Mouse (Mus musculus) adrenal gland, adult 18-20 months (tissue): ENCODE data around the gene Btbd9. TPM values are rescaled to one million over a fixed set of nuclear protein-coding genes. Genes with fewer than 3 reads are reported as not detected.
"Not testable (repeated sequence)": the region's sequence is repeated elsewhere in the genome, so short reads cannot be mapped to it uniquely, and the experiment has no call there.

Source experiments
- DNase-seq, 2 experiments: peaks; one replicate each; pipeline ENCODE4 v3.0.0; 2021 to 2022; ENCODE audit warnings: low spot score in 2 of 2
- long read RNA-seq, 2 experiments: library from polyadenylated mRNA; stranded (forward); transcript quantifications; one replicate each; pipeline ENCODE4 v2.0.0; 2021
- total RNA-seq, 2 experiments: library from RNA; stranded (reverse); gene quantifications; 1 replicate in 1 of 2; 2 replicates in 1 of 2; pipeline ENCODE4 v1.2.3; 2021

Gene Btbd9
- 10 to 100 TPM; 52.2 to 81.3 TPM for total RNA-seq
- long read RNA-seq, experiment 1, full-length matches to known transcripts: 22 of 39 reads
- long read RNA-seq, experiment 1, partial matches to known transcripts: 1 of 39 reads
- long read RNA-seq, experiment 1, other reads (novel, unspliced or antisense): 16 of 39 reads
- long read RNA-seq, experiment 2, full-length matches to known transcripts: 48 of 68 reads
- long read RNA-seq, experiment 2, partial matches to known transcripts: 2 of 68 reads
- long read RNA-seq, experiment 2, other reads (novel, unspliced or antisense): 18 of 68 reads

DNA sequence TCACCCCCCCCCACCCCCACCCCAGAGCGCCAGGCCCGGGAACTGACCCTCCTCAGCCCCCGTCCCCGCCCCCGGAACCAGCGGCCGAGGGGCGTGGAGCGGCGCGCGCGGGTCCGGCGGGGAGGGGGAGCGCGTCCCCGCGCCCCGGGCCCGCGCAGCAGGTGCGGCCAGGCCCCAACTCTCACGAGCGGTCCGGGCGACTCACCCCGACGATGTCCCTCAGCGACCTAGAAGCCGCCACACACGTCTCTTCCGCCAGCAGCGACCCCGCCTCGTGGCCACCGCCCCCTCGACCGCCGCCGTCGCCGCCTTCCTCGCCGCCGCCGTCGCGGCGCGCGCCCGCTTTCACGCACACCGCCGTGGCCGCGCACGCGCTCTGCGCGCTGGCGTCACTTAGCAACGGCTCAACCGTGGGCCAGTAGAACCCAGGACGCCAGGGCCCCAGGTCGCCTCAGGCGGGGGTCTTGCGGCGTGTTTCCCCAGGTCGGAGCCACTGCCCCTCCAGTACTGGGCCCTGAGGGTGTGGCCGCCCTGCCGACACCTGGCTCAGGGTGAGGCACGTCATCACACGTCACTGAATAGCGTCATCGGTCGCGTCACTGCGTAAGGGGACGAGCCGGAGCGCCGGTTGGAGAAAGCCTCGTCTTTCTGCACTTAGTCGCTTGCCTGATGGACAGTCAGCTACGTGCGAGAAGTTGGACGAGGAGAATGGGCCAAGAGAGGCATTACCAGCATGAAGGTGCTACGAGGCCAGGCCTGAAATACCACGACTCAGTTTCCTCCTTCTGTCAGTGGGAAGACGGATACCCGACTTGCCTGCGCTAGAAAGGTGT lies at the start of gene Btbd9:
Btbd9 (minus strand) TSS at position 548 of the 833 bp plus-strand sequence.
- peak; percentile 95 to 99 for DNase-seq

DNA sequence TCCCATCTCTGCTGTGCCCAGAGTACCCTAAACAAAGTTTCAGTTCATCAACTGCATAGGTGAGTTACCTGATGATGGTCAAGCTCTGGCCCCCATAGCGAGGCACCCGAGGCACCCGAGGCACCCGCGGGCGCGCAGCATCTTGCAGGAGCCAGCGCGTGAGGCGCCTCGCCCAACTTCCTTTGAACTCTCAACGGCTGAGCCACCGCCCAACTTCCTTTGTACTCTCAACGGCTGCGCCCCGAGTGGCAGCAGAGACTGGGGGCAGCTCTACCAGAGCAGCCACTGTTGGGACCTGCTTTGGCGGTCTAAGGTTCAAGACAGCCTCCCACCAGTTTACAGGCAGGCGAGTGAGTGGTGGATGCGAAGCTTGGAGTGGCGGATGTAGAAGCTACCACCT lies 47.8 kb upstream of the Btbd9 start, which contains the start of gene Dnah8:
Dnah8 (plus strand) TSS at position 223 of the 400 bp plus-strand sequence.
- DNase-seq: not testable (repeated sequence)

DNA sequence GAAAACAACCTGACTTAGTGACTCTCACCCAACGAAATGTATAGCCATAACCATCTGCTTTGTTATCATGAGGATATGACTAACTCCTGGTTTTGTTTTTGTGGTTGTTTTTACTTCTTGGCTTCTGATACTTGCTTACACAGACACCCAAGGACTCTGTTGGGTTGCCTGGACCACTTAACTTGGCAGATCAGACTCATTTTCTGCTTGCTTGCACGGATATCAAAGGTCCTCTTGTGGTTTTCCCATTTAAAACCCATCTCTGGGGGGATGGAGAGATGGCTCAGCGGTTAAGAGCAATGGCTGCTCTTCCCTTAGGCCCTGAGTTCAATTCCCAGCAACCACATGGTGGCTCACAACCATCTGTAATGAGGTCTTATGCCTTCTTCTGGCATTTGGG lies 46.9 kb upstream of the Btbd9 start:
- DNase-seq: no peak

DNA sequence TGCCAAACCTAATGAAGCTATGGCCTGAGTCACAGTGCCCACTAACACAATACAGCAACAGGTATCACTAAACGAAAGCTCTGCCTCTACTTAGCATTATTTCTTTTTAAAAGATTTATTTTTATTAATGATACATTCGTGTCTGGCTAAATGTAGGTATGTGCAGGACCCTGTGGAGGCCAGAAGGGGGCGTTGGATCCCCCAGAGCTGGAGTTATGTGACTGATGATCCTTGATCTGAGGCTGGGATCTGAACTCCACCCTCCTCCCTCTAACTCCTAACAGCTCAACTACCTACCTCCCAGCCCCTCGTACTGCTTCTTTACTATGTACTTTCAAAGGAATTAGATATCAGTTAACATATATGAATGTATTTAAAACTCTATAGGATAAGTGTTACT lies 45.2 kb upstream of the Btbd9 start:
- no peak for DNase-seq

DNA sequence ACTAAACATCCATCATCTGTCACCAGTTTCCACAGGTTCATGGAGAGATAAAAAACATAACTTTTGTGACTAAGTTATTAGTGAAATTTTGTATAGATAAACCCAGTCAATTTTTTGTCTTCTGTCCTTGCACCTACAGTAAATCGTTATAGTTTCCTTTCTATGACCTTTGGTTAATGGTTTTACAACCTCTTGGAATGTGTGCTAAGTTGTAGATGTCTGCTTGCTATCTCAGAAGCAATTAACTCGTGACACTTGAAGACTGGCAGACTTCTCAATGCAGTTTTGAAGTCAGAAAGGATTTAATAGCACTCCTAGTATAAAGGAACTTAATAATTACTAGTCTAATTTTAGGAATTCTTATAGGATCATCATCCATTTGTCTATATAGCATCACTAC lies 44.3 kb upstream of the Btbd9 start:
- no peak for DNase-seq

DNA sequence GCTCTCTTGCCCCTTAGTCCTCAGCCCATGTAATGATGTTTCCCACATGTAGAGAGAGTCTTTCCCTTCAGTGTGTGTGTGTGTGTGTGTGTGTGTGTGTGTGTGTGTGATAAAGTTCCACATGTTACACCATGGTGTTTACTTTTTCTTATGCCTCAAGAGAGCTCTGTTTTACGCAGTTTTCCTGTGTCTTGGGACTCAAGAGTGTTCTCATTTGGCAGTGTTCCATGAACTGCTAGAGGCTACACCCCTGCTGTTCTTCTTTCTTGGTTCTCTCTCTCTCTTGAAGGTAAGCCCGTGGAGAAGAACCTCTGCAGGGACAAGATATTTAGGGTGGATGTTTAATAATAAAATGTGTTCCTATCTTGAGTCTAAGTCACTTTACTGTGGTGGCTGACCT lies 42.9 kb upstream of the Btbd9 start:
- DNase-seq: no peak

DNA sequence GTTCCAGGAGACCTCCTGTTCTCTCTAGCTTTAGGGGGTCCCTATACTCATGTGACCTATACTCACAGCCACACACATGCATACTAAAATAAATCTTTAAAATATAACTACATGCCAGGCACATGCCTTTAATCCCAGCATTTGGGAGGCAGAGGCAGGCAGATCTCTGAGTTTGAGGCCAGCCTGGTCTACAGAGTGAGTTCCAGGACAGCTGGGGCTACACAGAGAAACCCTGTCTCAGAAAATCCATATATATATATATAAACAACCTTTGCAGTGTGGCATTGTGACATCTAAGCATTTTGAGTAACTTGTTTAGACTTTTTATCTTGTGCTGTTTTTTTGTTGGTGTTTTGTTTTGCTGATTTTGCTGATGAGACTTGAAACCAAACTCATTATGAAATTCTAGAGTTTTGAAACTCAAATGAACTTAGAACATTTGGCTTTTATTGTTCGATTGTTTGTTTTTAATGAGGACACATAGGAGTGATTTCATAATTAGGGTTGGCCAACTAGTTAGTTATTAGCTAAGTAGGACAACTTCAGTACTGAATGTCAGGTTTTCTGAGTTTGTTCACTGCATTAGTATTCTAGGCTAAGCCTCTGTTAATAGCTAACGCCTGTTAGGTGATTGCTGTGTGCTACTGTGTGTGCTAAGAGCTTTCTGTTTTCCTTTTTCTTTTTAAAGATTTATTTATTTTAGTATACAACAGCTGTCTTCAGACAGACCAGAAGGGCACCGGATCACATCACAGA lies 42.0 kb upstream of the Btbd9 start:
- DNase-seq: no peak

DNA sequence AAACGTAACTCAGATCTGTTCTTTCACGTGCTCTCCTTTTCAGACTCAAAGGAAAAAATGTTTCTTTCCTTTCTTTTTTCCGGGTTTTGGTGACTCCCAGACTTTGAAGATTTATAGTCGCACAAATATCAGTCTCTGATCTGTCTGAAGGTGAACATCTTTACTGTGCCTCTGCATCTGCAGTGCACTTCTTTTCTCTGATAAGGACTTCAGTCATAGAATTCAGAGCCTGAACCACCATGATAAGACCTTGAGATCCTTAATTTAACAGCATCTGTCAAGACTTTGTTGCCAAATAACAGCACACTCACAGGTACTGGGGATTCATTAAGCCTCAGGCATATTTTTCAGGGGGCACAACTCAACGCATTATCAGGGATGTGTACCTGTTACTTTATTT lies 39.9 kb upstream of the Btbd9 start:
- DNase-seq: no peak

DNA sequence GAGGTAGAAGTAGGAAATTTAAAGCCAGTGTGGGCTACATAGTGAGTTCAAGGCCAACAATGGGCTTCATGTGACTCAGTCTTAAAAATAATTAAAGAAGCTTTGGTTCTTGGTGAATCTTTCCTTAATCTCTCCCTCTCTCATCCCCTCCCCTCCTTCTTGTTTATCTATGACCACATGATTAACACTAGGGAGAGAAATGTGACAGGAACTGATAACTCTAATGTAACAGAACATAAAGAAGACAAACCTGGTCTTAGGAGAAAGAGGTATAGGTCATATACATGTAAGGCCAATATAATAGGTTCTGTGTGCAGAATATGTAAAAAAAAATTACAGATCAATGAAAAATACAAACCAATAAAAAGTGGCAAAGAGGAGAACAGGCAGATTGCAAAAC lies 37.1 kb upstream of the Btbd9 start:
- DNase-seq: no peak

DNA sequence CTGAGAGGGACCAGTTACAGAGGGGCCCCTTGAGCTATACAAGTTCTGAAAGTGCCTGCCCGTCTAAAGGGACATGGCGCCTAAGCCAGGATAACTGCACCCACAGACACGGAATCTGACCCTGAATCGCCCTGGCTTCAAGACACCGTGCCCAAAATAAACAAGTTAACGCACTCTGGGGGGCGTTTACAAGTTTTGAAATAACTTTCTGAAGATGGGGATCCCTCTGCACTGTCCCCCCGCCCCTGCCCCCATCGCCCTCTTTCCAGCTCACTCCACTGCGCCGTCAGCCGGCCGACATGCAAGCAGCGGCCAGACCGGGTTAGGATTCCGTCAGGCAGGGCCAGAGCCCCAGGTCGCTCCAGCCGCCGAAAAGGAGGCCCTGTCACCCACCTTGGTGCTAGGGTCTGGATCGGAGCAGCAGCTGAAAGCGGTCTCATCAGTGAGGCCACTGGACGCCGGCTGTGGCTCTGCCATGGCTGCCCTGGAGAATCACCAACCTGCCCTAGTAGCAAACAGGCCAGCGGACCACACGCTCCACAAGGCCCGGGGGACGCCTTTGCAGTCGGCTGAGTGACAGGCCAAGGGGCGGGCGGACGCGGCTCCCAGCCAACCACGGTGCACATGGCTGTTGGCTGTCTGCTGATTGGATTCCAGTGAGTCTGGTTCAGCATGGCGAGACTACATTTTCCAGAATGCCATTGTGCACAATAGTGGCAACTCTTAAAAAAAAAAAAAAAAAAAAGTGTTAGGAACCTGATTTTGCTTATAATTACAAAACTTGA lies 36.0 kb upstream of the Btbd9 start:
- peak; percentile 99 to 100 for DNase-seq

DNA sequence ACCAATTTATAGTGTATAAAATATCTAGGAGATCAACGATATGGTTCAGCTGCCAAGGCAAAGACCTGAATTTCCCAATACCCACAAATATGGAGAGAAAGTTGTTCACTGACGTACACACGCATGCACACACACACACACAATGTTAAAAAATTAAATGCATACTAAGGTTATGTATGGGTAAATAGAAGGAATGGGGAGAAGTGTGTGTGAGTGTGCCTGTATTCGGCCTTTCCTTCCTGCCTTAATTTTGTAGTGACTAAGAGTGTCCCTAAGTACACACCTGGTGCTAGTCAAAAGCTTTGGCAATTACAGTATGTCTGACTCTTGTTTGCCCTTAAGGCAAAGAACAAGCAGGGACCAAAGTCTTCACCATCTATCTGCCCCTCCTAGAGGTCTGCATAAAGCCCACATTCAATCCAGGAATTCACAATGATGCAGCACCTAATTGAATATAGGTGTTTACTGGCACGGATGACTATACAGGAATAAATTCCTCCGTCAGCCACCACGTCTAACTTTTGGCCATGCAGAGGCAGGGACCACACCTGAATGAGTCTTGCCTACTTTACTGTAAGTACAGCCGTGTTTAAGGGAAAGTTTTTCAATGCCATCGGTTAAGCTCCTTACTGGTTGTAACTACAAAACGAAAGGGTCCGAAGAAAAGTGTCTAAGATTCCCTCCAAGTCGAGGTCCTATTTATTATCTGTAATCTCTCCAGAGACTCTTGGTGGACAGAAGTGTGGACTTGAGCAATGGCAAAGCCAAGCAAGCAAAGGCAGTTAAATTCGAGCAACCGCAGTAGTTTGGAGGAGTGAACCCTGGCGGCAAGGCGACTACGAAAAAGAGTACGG lies 35.2 kb upstream of the Btbd9 start:
- DNase-seq: no peak

DNA sequence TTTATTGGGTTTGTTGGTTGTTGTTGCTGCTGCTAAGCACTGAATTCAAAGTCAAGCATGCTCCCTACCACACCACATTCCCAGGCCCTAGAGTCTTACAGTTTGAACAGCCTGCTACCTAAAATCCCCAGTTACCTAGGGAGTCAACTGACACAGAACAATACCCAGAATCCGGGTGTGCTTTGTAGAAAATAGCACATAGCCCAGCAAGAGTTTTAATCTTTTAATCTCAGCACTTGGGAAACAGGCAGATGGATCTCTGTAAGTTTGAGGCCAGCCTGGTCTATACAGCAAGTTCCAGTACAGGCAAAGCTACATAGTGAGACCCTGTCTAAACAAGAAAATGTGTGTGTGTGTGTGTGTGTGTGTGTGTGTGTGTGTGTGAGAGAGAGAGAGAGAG lies 34.5 kb upstream of the Btbd9 start:
- no peak for DNase-seq

DNA sequence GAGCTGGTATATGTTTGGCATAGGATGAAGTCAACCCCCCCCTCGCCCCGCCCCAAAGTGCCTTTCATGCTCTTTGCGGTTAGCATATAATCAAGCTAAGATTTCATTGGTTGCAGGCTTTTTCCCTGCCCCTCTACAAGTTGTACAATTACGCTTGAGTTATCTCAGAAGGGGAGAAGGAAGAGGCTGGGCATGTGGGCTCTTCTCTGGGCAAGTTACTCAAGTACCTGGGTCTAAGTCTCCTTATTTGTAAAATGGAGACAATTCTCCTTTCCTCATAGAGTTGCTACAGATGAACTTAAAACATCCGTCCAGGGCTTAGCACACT lies 33.7 kb upstream of the Btbd9 start:
- no peak for DNase-seq

DNA sequence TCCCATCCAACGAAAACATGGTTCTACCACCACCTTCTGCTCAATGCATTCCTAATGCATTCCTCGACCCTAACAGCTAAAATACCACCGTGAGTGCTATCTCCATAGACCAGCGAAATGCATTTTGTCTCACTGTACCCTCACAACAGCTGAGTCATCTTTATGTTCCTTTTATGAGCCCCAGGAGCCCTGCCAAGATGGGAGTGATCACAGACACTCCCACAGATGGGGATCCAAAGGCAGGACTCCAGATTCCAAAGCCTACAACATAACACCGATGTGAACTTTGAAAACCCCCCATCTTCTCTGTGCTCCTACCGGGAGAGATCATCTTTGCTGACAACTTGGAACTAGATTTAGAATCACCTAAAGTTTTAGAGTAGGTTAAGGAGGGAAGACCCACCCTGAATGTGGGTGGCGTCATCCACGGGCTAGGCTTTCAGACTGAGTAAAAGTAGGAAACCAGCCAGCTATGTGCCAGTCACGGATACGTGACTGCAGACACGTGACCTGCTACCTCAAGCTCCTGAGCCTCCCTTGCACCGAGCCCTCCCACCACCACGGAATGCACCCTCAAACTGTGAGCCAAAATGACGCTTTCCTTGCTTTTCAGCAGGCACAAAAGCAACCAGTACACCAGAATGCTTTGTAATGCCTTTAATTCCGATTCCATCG lies 33.2 kb upstream of the Btbd9 start:
- no peak for DNase-seq

DNA sequence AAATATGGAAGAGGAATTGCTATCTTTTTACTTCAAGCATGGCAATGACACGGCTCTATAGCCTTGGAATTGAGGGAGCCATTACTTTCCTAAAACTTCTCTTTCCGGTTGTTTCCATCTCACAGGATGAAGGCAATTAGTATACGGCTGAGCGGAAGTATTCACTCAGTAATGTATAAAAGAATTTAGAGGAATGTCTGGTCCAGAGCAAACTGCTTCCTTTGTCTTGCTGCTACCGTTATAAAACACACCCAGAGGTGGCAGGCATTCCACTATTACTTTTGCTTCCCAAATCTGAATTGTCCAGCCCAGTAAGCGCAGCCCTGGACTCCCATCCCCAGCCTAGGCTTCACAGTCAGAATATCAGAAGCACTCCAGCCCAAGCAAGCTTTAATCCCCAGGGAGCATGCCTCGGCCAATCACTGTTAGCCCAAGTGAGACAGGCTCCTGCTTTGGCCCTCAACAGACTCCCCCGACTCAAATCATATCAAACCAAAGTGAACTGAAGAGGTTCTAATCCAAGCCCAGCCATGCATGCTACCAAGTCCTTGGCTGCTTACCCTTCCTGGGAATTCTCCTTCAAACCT lies 31.7 kb upstream of the Btbd9 start:
- DNase-seq: no peak

DNA sequence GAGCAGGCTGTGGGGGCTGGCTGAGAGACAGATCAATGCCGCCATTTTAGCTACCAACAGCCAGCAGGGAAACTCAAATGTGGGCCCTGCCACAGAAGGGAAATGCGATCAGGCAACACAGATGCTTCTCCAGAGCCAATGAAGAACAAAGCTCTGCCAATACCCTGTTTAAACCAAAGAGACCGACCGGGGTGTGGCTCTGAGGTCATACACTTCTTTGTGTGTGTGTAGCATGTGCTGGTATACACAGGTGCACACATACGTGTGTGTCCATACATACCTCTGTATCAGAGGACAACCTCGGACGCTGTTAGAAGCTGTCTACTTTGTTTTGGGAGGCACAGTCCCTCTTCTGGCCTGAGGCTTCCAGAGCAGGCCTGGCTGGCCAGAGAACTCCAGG lies 31.0 kb upstream of the Btbd9 start:
- no peak for DNase-seq

DNA sequence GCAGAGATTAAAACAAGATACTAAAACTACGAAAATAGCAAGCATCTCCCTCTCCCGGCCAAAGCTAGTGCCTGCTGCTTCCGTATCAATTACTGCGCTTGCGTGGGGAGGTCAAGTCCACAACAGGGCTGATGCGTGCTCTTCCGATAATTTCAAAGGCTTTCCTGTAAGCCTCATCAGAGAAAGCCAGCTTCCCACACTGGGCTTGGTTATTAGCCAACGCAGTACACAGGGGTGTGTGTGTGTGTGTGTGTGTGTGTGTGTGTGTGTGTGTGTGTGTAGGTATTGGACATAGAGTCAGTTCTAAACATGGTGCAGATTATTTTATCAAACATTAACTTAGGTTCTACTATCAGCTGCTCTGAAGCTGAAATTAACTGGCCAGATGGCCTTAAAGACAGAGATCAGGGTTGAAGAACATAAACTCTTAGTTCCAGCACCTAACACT lies 30.4 kb upstream of the Btbd9 start:
- DNase-seq: no peak

DNA sequence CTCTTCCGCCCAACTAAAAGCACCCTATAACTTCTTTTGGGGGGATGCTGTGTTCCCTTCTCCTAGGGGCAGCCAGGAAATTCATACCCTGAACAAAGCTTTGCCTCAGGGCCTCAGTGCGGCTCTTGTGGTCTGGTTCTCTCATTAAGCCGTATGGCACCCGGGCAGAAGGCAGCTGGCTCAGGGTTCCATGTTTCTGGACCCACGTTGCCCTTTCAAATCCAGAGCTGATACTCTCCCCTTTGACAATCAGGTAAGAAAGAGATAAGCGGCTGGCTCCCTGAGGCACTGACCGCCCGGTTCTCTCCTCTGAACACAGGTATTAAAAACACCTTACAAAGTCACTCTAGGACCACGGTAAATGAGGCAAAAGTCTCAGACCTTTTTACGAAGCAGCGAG lies 29.9 kb upstream of the Btbd9 start:
- DNase-seq: no peak

DNA sequence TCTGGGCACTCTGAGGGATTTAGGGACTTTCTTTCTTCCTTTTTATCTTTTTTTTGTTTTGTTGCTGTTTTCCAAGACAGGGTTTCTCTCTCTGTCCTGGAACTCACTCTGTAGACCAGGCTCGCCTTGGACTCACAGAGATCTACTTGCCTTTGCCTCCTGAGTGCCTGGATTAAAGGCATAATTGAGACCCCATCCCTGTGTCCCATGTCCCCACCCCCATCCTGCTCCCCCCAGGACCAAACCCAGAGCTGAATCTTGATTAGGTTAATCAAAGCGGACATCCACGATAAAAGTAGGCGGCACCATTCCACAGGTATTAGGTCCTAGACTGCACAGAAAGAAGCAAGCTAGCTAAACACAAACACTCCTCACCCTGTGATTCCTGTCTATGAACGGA lies 28.7 kb upstream of the Btbd9 start:
- DNase-seq: no peak
